Mouse (Mus musculus) G1E (cell line): ENCODE results near the gene Cntn5.

Source experiments
- CTCF ChIP-seq: IDR thresholded peaks from 2 replicates; pipeline ENCODE4 v1.5.1; 2012; ENCODE audit warnings: low read depth, low read length, inconsistent platforms, mixed read lengths
- GATA1 ChIP-seq: IDR thresholded peaks from 2 replicates; pipeline ENCODE4 v1.6.1; 2012; ENCODE audit warnings: borderline replicate concordance, low read length, inconsistent platforms, mixed read lengths
- GATA2 ChIP-seq: IDR thresholded peaks from 2 replicates; pipeline ENCODE4 v1.6.1; 2012; ENCODE audit warnings: low read depth, low read length, inconsistent platforms, borderline replicate concordance

DNA sequence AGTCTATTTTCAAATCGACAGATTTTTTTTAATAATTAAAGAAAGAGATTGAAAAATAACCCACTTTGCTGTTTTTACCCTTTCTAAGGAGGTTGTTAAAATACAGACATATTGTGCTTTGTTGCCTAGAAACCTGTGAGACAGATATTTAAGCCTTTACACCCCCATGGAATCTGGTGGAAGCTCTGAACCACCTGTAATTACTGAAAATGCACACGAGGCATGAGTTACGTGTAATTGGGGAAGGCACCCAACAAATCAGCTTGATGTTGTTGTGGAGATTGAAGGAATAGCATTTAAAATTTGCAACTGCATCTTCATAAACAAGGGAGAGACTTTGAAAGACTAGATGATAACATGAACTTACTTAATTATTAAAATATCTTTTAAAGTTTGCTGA is 223.4 kb downstream of the Cntn5 start:
- TF ChIP-seq GATA1 (no peak), CTCF (no peak), GATA2 (no peak)
